Mouse (Mus musculus): ENCODE data around the gene Klhl20. TPM values are rescaled to one million over a fixed set of nuclear protein-coding genes. Genes with fewer than 3 reads are reported as not detected.
A peak's percentile ranks its signal among the peaks of the same experiment; 100 is the strongest.
"Not testable (repeated sequence)": the region's sequence is repeated elsewhere in the genome, so short reads cannot be mapped to it uniquely, and the experiment has no call there.

Klhl20 gene
- 10 to 100 TPM; 11.9 to 14.7 TPM for total RNA-seq (2021)

DNA sequence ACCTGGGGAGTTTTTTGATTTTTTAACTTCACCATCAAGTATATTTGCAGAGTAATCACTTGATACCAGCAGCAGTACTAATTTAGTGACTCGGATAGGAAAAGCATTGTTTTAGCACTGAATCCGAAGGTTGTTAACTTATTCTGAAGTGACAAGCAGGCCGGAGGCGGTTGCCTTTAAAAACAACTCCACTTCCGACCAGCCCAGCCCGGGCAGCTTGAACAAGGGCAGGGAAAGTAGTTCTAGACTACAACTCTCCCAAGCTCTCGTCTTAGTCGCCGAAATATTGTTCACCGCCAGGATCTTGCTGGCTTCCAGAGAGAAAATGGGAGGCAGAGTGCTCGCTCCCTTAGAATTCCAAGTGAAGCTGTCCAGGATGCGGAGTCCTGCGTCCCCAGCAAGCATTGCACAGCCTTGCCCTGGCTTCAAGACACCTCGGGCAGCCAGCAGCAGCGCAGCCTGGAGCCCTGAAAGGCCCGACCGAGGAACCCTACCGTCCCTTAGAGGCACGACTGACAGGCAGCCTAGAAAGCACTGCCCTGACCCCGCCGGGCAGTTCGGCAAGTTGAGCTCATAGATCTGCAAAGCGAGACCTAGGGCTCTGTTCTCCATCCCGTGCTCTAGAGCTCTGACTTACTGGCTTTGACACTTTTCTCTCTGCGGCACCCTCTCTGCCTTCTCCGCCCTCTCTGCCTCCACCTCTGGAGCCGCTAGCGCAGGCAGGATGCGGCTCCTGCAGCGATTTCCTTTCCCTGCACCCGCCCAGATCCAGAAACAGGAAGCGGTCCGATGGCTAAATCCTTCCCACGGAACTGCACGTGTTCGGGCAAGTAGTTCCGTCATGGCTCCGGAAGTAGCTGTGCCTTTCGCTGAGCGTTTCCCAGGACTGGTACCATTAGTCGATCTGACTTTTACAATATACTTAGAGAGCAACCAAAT lies at the start of gene Klhl20:
Klhl20 (minus strand) TSS at position 786 of the 939 bp plus-strand sequence.
- peak; percentile 97 for DNase-seq

DNA sequence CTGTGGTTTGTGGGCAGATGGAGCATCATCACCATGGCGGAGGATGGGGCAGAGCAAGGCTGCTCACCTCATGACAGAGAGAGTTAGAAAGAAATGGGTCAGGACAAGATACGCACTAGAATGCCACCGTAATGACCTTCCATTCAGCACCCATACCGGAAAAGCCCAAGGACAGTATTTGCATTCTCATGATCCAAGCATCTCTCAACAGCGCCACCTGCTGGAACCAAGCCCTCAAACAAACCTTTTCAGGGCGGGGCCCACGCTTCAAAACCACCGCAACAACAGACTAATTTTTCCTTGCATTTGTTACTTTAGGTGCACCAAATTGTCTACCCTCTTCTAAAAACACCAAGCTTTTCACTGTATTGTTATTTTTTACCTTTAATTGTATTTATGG lies 49.4 kb upstream of the Klhl20 start:
- DNase-seq: peak; percentile 58

DNA sequence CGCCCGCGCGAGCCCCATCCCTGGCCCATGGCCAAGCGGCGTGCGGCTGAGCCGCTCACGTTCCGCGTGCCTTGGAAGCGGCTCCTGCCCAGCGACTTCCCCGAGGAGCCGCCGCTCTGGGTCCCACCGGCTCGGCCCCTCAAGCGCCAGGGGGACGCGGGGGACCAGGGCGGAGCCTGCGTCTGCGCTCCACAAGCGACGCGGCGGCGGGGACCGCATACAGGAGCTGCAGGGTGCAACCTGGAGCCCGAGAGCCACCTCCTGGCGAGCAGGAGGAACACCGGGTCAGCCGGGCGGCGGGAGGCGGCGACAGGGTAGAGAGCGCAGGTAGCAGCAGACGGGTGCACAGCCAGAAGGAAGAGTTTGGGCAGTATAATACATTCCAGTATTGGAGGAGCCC lies 39.3 kb upstream of the Klhl20 start:
- peak; percentile 83 for DNase-seq

DNA sequence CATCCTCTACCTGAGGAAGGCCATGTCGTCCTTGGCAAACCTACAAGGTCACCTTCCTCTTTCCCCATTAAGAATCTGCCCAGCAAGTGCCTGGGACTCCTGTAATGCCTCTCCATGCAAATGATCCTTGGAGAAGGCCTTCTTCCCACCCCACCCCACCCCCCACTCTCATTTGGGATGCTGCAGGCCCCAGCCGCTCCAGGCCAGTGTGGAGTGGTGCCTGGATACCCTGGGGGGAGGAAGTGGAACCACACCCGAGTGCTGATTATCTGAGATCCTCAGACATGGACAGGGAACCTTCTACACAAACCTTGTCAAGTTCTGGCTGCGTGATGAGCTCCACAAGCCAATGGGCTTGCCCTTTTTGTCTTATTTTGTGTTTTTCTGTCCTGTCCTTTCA lies 29.0 kb upstream of the Klhl20 start:
- DNase-seq: no peak

DNA sequence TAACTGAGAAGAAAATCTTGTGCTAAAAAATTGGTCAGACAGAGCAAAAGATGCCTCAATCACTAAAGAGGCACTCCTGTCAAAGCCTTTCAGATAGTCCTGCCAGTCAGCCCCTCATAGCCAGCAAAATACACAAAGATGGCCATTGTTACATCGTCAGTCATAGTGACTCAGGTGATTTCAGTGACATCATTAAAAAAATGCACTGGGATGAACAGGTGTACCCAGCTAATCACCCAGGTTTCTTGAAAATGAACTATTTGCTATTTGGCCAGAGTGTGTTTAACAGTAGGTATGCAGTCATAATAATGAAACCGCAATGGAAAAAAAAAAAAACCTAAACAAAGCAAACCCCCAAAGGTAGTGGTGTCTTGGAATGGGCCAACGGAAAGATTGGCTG lies 27.9 kb upstream of the Klhl20 start, which contains the start of gene Tex50:
Tex50 (minus strand) TSS at position 101 of the 400 bp plus-strand sequence.
- no peak for DNase-seq

DNA sequence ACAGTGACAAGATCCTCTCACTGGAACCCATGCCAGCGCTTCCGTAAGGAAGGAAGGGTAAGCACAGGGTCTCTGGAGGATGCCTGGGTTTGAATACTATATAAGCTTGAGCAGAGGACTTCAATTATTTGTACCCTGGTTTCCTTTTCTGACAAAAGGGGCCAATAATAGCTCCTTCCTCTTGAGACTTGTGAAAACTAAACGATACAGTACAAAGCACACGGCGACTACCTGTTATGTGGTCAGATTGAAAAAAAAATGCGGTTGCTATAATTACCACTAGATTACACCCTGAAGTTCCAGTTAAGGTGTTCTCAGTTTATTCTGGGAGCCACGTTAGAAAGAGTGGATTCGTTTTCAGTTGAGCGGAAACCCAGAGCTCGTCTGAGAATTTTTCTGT lies 25.2 kb upstream of the Klhl20 start:
- DNase-seq: no peak

DNA sequence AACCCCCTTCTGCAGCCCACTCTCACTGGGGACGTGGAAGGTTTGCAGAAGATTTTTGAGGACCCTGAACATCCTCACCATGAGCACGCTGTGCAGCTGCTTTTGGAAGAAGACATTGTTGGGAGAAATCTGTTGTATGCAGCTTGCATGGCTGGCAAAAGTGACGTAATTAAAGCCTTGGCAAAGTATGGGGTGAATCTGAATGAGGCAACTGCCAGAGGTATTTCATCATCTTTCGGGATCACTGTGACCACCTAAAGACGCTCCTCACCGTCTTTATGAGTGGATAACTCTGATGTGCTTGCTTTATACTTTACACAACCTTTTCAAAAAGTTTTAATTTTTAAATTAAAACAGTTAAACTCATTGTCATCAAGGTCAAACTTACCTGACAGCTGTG lies 19.8 kb upstream of the Klhl20 start:
- no peak for DNase-seq

DNA sequence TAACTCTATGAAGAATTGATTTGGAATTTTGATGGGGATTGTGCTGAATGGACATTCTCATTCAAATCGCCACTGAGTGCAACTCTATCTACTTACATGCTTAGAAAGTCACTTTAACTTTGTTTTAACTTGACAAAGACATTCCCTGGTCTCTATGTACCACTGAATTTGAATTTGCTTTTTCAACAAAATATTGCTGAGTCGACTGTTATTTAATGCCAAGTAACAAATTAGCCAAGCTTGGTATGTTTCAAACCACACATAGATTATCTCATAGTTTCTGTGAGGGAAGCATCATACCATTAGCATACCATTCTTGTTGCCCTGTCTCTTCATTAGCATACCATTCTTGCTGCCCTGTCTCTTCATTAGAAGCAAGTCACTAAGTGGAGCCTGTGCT lies 16.6 kb upstream of the Klhl20 start:
- no peak for DNase-seq

DNA sequence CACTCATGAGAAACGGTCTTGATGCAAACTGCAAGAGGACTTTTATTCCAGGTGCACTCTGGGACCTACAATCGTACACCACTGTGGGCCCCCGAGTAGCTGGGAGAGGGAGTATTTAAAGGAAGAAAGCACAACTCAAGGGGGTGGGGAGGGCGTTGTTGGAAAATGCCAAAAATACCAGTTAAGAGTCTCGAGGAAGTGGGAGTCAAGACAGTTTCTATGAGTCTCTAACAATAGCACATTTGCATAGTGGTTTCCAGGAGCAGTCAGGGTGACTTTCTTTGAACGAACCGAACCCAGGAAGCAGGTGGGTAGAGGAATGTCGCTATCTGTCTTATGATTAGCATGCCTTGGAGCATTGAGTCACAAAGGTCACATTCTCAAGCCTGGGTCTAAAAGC lies 14.3 kb upstream of the Klhl20 start:
- not testable (repeated sequence) for DNase-seq

DNA sequence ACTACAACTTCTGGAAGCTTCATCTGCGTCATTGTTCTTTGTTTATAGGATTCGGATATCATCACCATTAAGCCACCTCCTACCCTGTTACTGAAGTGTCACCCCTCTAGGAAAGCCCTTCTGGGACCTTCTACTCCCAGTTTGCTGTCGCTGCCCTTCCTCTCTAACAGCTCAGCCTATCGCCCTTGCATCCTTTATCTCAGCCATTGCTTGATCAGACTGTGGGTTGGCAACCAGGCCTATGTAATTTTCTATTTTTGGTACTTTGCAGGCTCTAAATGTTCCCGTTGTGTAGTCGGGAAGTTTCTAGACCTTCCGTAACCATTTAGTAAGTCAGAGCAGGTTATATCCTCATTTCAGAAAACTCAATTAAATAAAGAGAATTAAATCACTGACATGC lies 11.9 kb upstream of the Klhl20 start:
- DNase-seq: no peak

DNA sequence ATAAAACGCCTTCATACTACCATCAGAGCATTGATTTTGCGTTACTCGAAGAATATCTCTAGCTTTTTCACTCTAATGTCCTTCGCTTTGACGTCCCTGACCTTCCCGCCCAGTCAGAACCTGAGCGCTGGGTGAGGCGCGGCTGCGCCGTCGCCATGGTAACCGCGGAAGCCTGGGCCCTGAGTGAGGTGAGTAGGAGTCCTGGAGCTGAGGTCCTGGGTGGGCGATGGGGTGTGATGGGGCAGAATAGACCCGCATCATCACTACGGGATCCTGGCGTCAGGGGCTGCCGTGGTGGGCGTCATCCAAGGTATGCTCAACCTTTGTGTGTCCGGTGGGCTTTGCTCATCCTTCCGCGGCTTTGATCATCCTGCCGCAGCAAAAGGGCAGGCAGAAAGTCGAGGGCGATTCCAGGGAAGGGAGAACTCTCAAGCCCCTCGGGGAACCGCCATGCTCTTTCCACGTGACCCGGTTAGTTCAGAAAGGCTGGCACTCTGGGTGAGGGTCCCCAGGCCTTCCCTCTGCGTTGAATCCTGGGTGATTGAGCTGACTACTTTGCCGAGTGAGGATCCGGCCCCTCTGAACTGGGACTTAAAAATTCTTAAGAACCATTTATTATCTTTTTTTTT lies 11.3 kb upstream of the Klhl20 start, which contains the start of gene Ankrd45:
Ankrd45 (plus strand) TSS at position 161 of the 629 bp plus-strand sequence.
- DNase-seq: peak; percentile 65

DNA sequence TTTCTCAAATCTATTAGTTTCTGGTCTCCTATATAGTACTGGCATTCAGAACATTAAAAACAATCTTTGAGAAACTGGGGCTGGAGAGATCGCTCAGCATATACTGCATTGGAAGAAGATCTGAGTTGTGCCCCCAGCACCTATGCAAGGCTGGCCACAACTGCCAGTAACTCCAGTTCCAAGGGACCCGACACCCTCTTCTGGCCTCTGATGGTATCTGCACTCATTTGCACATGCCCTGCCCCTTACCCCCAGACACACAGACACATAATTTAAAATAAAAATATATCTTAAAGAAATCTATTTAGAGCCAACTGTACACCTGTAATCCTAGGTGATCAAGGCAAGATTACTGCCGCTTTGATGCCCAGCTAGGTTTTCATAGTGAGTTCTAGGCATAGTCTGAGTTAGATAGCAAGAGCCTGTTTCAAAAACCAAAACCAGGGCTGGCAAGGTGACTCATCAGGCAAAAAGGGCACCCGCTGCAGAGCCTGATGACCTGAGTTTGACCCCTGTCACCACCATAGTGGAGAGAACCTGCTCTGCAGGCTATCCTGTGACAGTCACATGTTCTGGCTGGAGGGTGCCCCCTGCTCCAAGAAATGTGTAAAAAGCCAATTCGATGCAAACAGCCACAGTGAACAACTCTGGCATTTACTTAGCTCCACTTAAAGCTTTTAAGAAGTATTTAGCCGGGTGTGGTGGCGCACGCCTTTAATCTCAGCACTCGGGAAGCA lies 8.9 kb upstream of the Klhl20 start:
- DNase-seq: no peak

DNA sequence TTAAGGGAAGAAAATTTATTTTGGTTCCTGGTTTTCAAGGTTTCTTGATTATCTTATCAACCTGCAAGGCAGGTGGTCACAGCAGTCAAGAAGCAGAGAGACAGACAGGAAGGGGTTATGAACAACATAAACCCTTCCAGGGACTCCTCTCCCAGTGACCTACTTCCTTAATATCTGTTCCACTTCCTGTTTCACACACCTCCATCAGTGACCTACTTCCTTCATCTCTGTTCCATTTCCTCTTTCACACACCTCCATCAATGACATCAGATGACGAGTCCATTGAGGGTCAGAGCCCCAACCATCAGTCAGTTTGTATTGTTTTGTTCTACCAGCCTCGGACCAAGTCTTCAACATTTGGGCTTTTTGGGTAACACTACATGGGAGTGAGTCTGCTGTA lies 8.2 kb upstream of the Klhl20 start:
- DNase-seq: no peak

DNA sequence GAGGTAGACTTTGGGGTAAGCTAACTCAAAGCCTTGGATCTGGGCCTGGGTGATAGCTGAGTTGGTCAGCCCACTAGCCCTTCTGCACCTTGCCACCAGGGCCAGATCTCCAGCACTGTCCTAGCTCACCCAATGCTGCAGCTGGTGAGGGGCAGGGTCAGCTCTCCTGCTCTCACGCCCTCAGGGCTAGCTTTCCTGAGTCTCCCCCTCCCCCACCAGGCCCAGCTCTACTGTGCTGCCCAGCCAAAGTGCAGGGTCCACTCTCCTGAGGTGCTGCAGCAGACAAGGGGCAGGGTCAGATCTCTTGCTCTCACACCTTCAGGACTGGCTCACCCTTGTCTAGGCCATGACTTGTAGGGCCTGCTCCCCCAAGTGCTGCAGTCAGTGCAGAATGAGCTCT lies 4.8 kb downstream of the Klhl20 start:
- DNase-seq: no peak

DNA sequence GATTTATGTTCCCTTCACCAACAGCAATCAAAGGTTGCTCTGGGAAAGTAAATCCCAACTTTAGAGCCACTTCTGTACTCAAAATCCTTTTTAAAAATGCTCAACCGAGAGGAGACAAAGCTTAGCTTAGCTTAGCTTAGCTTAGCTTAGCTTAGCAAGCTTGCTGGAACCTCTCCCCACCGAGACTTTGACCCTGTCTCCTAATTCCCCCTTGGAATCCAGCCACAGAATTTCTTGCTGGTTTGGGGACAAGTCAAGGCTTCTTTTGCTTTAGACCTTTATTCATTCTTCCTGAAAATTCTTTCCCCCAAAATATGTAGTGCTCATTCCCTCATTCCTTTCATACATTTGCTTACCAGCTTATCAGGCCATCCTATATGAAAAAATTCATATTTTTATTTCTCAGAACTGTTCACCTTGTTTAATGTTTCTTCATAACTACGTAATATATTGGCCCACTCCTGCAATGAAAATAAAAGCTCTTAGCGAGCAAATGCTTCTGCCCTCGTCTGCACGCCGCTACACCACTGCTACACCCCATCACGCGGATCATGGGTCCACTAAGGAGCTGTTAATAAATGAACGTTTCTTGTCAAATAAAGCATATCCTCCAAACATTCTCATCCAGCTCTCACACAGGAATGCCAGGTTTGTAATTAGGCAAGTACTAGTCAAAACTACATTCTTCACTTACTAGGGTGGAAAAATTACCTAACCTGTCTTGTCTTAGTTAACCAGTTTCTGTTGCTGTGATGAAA lies 8.5 kb downstream of the Klhl20 start:
- DNase-seq: no peak

DNA sequence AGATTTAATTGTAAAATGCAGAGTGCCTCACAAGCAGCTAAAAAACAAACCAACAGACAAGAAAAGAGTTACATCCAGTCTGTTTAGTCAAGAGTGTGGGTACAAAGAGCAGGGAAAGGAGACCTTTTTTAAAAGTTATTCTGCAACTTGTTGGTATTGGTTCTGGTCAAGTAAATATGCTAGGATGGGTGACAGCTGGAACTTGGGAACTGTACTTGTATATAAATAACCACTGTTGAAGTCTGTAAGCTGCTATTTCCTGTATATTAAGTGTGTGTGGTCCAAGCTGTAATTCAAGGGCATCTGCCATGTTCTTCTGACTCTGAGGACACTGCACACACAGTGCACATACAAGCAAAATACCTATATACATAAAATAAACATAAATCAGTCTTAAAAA lies 16.7 kb downstream of the Klhl20 start:
- DNase-seq: no peak

DNA sequence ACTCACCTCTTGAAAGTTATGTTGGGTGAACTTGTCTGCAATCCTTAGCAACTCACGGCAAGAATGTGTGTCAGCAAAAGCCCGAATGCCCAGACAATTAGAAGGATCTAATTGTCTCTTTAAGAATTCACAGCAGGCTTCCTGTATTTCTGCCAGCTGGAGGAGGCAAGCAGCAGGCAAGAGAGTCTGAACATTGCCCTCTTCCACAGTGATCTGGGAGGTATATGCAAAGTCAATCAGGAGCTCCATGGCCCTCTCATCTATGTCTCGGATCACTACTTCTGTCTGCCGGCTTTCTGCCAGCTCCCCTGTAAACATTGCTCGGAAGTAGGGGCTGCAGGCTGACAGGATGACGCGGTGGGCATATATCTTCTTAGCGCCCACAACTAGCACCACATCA lies 22.1 kb downstream of the Klhl20 start:
- DNase-seq: no peak

DNA sequence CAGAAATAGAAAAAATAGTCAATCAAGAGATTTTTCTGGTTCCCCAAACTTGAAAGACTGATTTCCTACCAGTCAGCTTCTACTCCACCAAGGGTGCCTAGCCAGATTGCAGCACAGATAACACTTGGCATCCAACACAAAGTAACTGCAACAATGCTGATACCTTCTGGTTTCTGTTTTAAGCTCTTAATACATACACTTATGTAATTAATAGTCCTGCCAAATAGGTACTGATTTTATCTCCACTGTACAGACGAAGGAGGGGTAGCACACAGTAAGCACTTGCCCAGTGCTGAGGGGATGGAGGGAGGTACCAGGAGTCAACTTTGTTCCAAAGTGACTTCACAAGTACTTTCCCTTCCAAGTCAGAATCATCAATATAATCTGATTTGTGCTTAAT lies 27.5 kb downstream of the Klhl20 start:
- no peak for DNase-seq

DNA sequence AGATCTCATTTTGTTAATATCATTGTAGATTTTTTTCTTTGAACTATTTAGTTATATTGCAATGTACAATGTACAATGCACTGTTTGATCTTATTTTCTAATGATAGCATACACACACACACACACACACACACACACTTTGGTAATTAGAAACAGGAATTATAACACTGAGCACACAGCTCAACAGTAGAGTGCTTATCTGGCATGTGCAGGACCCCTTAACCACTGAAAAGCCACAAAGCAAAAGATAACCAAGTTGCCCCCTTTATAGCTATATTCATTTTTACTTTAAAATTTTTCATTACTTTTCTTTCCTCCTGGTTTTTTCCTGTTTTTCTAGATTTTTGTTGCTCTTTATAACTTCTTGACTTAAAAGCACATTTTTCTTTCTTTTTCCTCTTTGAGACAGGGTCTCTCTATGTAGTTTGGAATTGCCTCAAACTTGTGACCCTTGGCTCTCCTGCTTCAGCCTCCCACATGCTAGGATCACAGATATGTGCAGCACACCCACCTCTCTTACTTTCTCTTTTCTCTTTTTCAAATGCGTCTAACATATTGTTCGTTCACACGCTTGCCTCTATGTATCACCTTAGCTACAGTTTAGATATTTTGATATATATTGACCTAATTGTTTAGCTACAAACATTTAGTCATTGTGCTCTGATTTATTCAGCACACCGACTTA lies 31.4 kb downstream of the Klhl20 start:
- no peak for DNase-seq

DNA sequence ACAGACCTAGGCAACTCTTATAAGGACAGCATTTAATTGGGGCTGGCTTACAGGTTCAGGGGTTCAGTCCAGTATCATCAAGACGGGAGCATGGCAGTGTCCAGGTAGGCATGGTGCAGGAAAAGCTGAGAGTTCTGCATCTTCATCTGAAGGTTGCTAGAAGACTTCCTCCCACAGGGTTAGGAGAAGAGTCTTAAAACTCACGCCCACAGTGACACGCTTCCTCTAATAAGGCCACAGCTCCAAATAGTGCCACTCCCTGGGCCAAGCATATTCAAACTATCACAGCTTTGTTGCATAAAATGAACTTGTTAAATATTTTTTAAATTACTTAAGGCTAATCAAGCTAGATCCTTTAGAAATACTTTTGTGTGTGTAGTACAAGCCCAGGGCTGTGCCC lies 54.1 kb downstream of the Klhl20 start:
- DNase-seq: no peak

DNA sequence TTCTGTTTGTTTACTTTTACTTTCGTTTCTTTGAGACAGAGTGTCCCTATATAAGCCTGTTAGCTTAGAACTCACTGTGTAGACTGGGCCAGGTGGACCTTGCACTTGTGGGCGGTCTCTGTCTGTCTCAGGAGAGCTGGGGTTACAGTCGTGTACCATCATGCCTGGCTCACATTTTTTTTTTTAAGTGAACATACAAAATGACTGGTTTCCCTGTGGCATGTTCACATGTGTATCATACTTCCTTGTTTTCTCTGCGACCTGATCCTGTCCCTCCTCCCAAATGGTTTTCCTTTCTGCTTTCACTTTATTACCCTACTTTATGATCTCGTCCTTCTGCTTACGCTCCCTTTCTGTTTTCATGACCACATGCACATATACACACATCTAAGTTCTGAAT lies 55.1 kb downstream of the Klhl20 start:
- no peak for DNase-seq

DNA sequence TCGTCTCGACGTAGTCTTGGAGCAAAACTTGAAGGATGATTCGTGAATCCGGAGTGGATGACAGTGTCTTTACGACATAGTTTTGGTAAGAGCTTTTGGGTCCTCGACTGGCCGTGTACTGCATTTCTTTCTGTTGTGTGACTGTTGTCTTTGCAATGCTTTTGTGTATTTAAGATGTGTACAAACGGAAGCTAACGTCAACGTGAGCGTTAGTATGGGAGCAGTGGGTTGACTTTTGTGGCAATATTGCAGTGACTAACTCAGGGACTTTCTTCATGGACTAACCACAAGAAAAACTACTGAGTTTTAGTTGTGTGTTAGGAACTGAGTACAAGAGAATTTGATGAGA lies 60.1 kb downstream of the Klhl20 start:
- DNase-seq: no peak
